Mouse (Mus musculus) G1E (cell line): ENCODE data around the gene Nmnat2.

Experiments
- CTCF ChIP-seq: IDR thresholded peaks from 2 replicates; pipeline ENCODE4 v1.5.1; 2012; ENCODE audit warnings: low read depth, low read length, inconsistent platforms, mixed read lengths
- GATA1 ChIP-seq: IDR thresholded peaks from 2 replicates; pipeline ENCODE4 v1.6.1; 2012; ENCODE audit warnings: borderline replicate concordance, low read length, inconsistent platforms, mixed read lengths
- GATA2 ChIP-seq: IDR thresholded peaks from 2 replicates; pipeline ENCODE4 v1.6.1; 2012; ENCODE audit warnings: low read depth, low read length, inconsistent platforms, borderline replicate concordance
- POLR2AphosphoS5 ChIP-seq: IDR thresholded peaks from 2 replicates; pipeline ENCODE4 v1.6.1; 2012; ENCODE audit warnings: low read depth, low read length, inconsistent platforms; ENCODE audit not compliant: insufficient replicate concordance
- TAL1 ChIP-seq: conservative IDR thresholded peaks from 2 replicates; pipeline ENCODE4 v1.6.1; 2012; ENCODE audit warnings: low read depth, low read length, inconsistent platforms, mixed read lengths

DNA sequence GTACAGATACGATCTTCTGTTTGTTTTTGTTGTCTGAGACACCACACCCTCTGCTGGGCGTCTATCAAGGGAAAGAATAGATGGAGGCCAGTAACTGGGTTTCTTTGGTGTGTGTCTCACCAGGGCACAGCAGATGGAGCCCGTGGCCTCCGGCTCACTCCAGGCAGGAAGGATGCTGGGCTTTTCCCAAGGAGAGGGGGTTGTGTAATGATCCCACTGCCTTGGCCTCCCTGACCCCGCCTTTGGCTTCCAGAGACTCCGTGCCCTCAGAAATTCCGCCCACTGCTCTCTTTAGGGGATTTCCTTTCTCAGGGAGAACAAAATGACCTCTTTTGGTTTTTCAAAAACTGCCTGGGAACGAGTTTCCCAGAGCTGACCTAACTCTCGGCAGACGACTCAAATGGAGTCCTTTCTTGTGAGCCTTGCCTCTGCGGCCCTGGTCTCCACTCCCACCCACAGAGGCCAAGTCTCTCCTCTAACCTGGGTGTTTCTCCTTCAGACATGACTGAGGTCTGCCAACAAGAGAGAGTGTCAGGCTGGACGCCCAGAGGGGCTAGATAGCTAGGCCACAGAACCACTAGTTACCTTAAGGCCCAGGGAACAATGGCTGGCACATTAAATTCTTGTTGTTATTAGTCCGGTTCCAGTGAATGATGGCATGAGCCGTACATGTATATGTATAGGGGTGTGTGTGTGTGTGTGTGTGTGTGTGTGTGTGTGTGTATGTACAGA lies 93.5 kb downstream of the Nmnat2 start:
- TF ChIP-seq CTCF (no peak), GATA1 (no peak), TAL1 (no peak), POLR2AphosphoS5 (no peak), GATA2 (no peak)
